In genomic region chr7:38085573-38086211, GRCm38 (mm10) we compare ENCODE assay signal across 8 mouse cellular contexts. TPM values are rescaled to one million over a fixed set of nuclear protein-coding genes. Genes with fewer than 3 reads are reported as not detected.
DNase-seq lines count a peak whose midpoint lies in the region; ATAC-seq lines count a peak whose summit lies in the region.

No protein-coding gene starts in this region.

- H3K4me3 ChIP-seq in embryonic facial prominence, embryonic 15.5 days (replicated peaks): peak overlapping the region; percentile 52
- H3K4me3 ChIP-seq in heart, embryonic 12.5 days: peak overlapping the region; percentile 51
- peak overlapping the region; percentile 46 for H3K4me3 ChIP-seq in kidney, embryonic 16.5 days (ENCODE audit: low read length)

- peak overlapping the region; percentile 75 for H3K27ac ChIP-seq in embryonic facial prominence, embryonic 15.5 days (replicated peaks)
- H3K27ac ChIP-seq in heart, embryonic 12.5 days (ENCODE audit: poor library complexity, severe bottlenecking): peak overlapping the region; percentile 1; the same call in 1 of the 2 replicates
- H3K27ac ChIP-seq in kidney, embryonic 16.5 days (ENCODE audit: low read length): no peak overlapping the region

- H3K36me3 ChIP-seq in embryonic facial prominence, embryonic 15.5 days: no peaks in the 10 kb centered on the region
- no peaks in the 10 kb centered on the region for H3K36me3 ChIP-seq in heart, embryonic 12.5 days
- no peaks in the 10 kb centered on the region for H3K36me3 ChIP-seq in kidney, embryonic 16.5 days (ENCODE audit: insufficient read depth, low read length)

- under 1% methylated on average over 35 of the region's 35 CpGs for WGBS in embryonic facial prominence, embryonic 15.5 days
- WGBS in heart, embryonic 12.5 days: 1% methylated on average over 35 of the region's 35 CpGs
- 2% methylated on average over 35 of the region's 35 CpGs for WGBS in kidney, embryonic 16.5 days

- no peak overlapping the region for H3K9ac ChIP-seq in embryonic facial prominence, embryonic 15.5 days
- peak overlapping the region; percentile 65 for H3K9ac ChIP-seq in heart, embryonic 12.5 days
- H3K9ac ChIP-seq in kidney, embryonic 16.5 days (replicated peaks; ENCODE audit: low read length): peak overlapping the region; percentile 57

- ATAC-seq in embryonic facial prominence, embryonic 15.5 days (ENCODE audit: insufficient number of reproducible peaks, low FRiP score, low TSS enrichment, low read depth): peak; percentile 13; the same call in 1 of the 2 replicates
- ATAC-seq in heart, embryonic 12.5 days (ENCODE audit: insufficient number of reproducible peaks, low FRiP score): peak; percentile 15
- peak; percentile 48 for ATAC-seq in kidney, embryonic 16.5 days (ENCODE audit: low FRiP score, low TSS enrichment)

- DNase-seq in CD4-positive, CD25-positive, alpha-beta regulatory T cell, adult 2 months (ENCODE audit: low read depth, low spot score): peak; percentile 78
- DNase-seq in adrenal gland, postnatal 36 days: peak; percentile 64 to 71
- DNase-seq in lung, postnatal 14 days: peak; percentile 61
- DNase-seq in ovary, postnatal 10 days (ENCODE audit: low spot score): peak; percentile 61
- DNase-seq in urinary bladder, adult 18-20 months (ENCODE audit: low spot score in 2 of 2): peak; percentile 62 to 76

- H3K27me3 ChIP-seq in embryonic facial prominence, embryonic 15.5 days: no peaks in the 10 kb centered on the region
- no peaks in the 10 kb centered on the region for H3K27me3 ChIP-seq in heart, embryonic 12.5 days (replicated peaks)
- H3K27me3 ChIP-seq in kidney, embryonic 16.5 days (ENCODE audit: insufficient read depth, low read length): no peaks in the 10 kb centered on the region

- H3K9me3 ChIP-seq in embryonic facial prominence, embryonic 15.5 days (replicated peaks): no peaks in the 10 kb centered on the region
- no peaks in the 10 kb centered on the region for H3K9me3 ChIP-seq in heart, embryonic 12.5 days (replicated peaks)
- no peaks in the 10 kb centered on the region for H3K9me3 ChIP-seq in kidney, embryonic 16.5 days (ENCODE audit: low read length)

- peak overlapping the region; percentile 90 for H3K4me2 ChIP-seq in embryonic facial prominence, embryonic 15.5 days (replicated peaks)
- H3K4me2 ChIP-seq in heart, embryonic 12.5 days: peak overlapping the region; percentile 92
- H3K4me2 ChIP-seq in kidney, embryonic 16.5 days (replicated peaks; ENCODE audit: low read depth, low read length): peak overlapping the region; percentile 92

- peaks cover 24% of the 10 kb centered on the region for H3K4me1 ChIP-seq in embryonic facial prominence, embryonic 15.5 days
- H3K4me1 ChIP-seq in heart, embryonic 12.5 days (replicated peaks): peaks cover 28% of the 10 kb centered on the region
- H3K4me1 ChIP-seq in kidney, embryonic 16.5 days (ENCODE audit: insufficient read depth, low read length): peaks cover 14% of the 10 kb centered on the region

RNA-seq across cellular contexts. Expression of gene Ccne1, which starts 21.6 kb away (rescaled TPM):
- total RNA-seq in adrenal gland, postnatal 36 days (2021): 1 to 10 TPM; 4.5 to 8.5 TPM
- 59.9 and 62.3 TPM in 2 replicates for polyA plus RNA-seq in embryonic facial prominence, embryonic 15.5 days (2015; fragmentation: Nextera tagmentation; extraction: Ambion mirVana)
- polyA plus RNA-seq in heart, embryonic 12.5 days (2016; fragmentation: Nextera tagmentation; extraction: Ambion mirVana): 47.9 and 48.1 TPM in 2 replicates
- 59.9 and 63.7 TPM in 2 replicates for polyA plus RNA-seq in kidney, embryonic 16.5 days (2015; fragmentation: Nextera tagmentation; extraction: Ambion mirVana)
